Mouse (Mus musculus): ENCODE data around the gene Tmem132d. TPM values are rescaled to one million over a fixed set of nuclear protein-coding genes. Genes with fewer than 3 reads are reported as not detected.
"Not testable (repeated sequence)": the region's sequence is repeated elsewhere in the genome, so short reads cannot be mapped to it uniquely, and the experiment has no call there.

Gene Tmem132d
- polyA plus RNA-seq, 1 experiment from 2014 or later, result 0.56 TPM

DNA sequence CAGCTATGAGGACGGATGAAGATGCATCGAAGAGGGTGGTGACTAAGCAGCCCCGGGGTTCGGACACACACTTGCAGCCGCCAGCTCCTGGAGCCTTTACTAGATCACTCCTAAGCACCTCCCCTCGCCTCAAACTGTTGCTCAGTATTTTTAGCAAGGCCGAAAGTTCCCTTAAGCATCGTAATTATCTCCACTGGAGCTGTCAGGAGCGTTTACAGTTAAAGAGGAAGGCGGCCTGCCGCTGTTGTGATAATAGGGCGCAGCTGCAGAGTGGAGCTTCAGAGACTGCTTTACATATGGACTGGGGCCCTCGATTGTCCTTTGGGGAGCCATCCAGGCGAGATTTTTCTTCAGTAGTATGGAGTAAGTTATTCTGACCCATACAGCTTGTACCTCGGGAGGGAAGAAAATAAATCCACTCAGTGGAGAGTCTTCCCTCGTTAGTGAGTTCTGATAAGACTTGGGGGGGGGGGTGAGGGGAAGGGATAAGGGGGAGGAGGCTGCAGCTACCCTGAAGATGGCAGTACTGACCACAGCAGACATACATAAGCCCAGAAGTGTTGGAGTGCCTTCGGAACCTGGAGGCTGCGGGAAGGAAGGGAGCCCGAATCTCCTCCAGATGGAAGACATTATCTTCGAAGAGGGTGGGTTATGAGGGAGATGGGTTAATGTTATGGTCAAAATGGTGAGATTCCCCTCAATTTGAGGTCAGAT is 681.5 kb downstream of the Tmem132d start:
- peak; percentile 77 for DNase-seq (ENCODE audit: low spot score)
- H3K4me3 ChIP-seq (ENCODE audit: low read depth, low read length), result no peak overlapping the region

GRCm38 (mm10) chr5:127749540-127749939 is 683.3 kb downstream of the Tmem132d start:
- H3K36me3 ChIP-seq (replicated peaks; ENCODE audit: control insufficient read depth, insufficient read depth, low read depth, low read length); H3K9ac ChIP-seq (replicated peaks; ENCODE audit: low read length); H3K4me2 ChIP-seq (ENCODE audit: low read depth, low read length); H3K27me3 ChIP-seq (ENCODE audit: control insufficient read depth, insufficient read depth, low read length); DNase-seq (ENCODE audit: low spot score); H3K27ac ChIP-seq (replicated peaks; ENCODE audit: low read depth, low read length); H3K4me1 ChIP-seq (ENCODE audit: control insufficient read depth, insufficient read depth, low read length); H3K4me3 ChIP-seq (ENCODE audit: low read depth, low read length); H3K9me3 ChIP-seq (replicated peaks; ENCODE audit: control insufficient read depth, low read length); ATAC-seq (replicated peaks; ENCODE audit: insufficient number of reproducible peaks, low FRiP score, low TSS enrichment, low read depth): not testable (repeated sequence)
- 95% methylated on average over 3 of the region's 3 CpGs for WGBS

More for the DNA sequence above, 681.5 kb downstream of the Tmem132d start:
- WGBS, result 20% methylated on average over 20 of the region's 20 CpGs
- Histone ChIP-seq H3K36me3 (replicated peaks; ENCODE audit: control insufficient read depth, insufficient read depth, low read depth, low read length) (no peaks in the 10 kb centered on the region), H3K9me3 (replicated peaks; ENCODE audit: control insufficient read depth, low read length) (no peaks in the 10 kb centered on the region), H3K4me2 (ENCODE audit: low read depth, low read length) (peak overlapping the region; percentile 8; the same call in 1 of the 2 replicates), H3K9ac (replicated peaks; ENCODE audit: low read length) (no peak overlapping the region), H3K27ac (replicated peaks; ENCODE audit: low read depth, low read length) (no peak overlapping the region), H3K4me1 (ENCODE audit: control insufficient read depth, insufficient read depth, low read length) (0 out of 2 replicates have a peak, but pooled peaks cover 4% of the 10 kb centered on the region), H3K27me3 (ENCODE audit: control insufficient read depth, insufficient read depth, low read length) (no peaks in the 10 kb centered on the region)
- peak; percentile 68 for ATAC-seq (replicated peaks; ENCODE audit: insufficient number of reproducible peaks, low FRiP score, low TSS enrichment, low read depth)

DNA sequence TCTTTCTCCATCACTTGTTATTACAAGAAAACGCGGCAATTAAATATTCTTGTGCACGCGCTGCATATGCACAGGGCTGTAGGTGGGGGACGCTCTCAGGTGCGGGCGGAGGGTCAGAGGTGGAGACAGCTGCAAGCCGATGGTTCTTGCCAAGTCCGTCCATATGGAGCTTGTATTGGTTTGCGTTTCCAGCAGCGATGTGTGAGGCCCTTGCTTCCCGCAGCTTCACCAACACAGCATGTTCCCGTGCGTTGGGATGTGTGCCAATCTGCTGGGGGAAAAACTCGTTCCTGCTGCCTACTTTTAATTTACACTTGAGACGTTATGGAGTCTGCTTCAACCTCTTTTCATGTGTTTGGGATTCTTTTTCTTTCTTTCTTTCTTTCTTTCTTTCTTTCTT is 691.5 kb downstream of the Tmem132d start:
- Histone ChIP-seq H3K4me1 (ENCODE audit: control insufficient read depth, insufficient read depth, low read length) (no peaks in the 10 kb centered on the region), H3K27ac (replicated peaks; ENCODE audit: low read depth, low read length) (no peak overlapping the region), H3K27me3 (ENCODE audit: control insufficient read depth, insufficient read depth, low read length) (no peaks in the 10 kb centered on the region), H3K4me2 (ENCODE audit: low read depth, low read length) (no peak overlapping the region), H3K4me3 (ENCODE audit: low read depth, low read length) (no peak overlapping the region), H3K9me3 (replicated peaks; ENCODE audit: control insufficient read depth, low read length) (no peaks in the 10 kb centered on the region), H3K9ac (replicated peaks; ENCODE audit: low read length) (no peak overlapping the region), H3K36me3 (replicated peaks; ENCODE audit: control insufficient read depth, insufficient read depth, low read depth, low read length) (no peaks in the 10 kb centered on the region)
- WGBS, result 90% methylated on average over 16 of the region's 16 CpGs
- ATAC-seq (replicated peaks; ENCODE audit: insufficient number of reproducible peaks, low FRiP score, low TSS enrichment, low read depth), result no peak
- DNase-seq (ENCODE audit: low spot score), result no peak

Other genes with a start within 250 kb of the Tmem132d start
- 5.5 and 5.6 TPM in 2 replicates for gene Fzd10, start 167.8 kb upstream of the Tmem132d start, polyA plus RNA-seq (2014; fragmentation: Nextera tagmentation; extraction: Ambion mirVana)